Mouse (Mus musculus): ENCODE data around the gene Zfp692. TPM values are rescaled to one million over a fixed set of nuclear protein-coding genes. Genes with fewer than 3 reads are reported as not detected.

Zfp692 gene
- polyA plus RNA-seq, 1 experiment from 2014 or later: 25.0 TPM

- ChIA-PET POLR2A (interaction anchor here (1.1 to 1.9 kb wide), 3 partner anchors 9 to 109 kb away, joined by 3 to 9 read pairs (median 3); no protein-coding TSS in a partner anchor), CTCF (interaction anchor here (1.1 to 1.9 kb wide), 5 partner anchors 9 to 157 kb away, joined by 3 to 6 read pairs (median 5); partner anchors contain the start of genes Sh3bp5l and Zfp672)
- no peak for DNase-seq (ENCODE audit: low read depth, low spot score)
- no peaks in the 10 kb centered on the region for H3K27me3 ChIP-seq
- ATAC-seq: peak; percentile 45
- in situ Hi-C loops (cut with MboI; ENCODE audit: low pct_unique_long_range_greater_than_20kb): no loop called here
- no peak for TF ChIP-seq CTCF (IDR thresholded peaks at IDR 0.05)
Measured at GRCm38 (mm10) chr11:58307411-58308080, 677 bp downstream of the Zfp692 start.

DNA sequence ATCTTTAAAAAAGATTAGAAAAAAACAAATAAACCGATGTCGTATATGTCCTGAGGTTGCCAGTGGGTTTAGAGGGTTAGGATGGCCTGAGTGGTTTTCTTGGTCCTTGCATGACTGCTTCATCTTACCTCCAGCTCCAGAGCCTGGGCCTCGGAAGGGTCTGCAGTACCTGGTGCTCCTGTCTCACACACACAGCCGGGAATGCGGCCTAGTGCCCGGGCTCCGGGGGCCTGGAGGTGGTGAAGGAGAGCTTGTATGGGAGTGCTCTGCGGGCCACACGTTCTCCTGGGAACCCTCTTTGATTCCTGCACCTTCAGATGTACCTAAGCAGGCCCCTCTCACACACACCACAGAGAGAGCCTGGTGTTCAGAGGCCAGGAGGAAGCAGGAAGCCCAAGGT, 1.8 kb downstream of the Zfp692 start:
- no peak for TF ChIP-seq CTCF (IDR thresholded peaks at IDR 0.05)
- POLR2A ChIA-PET: interaction anchor here (1.1 kb wide), 1 partner anchor 10 kb away, joined by 5 read pairs; no protein-coding TSS in a partner anchor
- no peak for ATAC-seq
- no peak for DNase-seq (ENCODE audit: low read depth, low spot score)
- CTCF ChIA-PET: interaction anchor here (1.3 to 1.9 kb wide), 2 partner anchors 8 to 13 kb away, joined by 4 to 5 read pairs; no protein-coding TSS in a partner anchor
- no peaks in the 10 kb centered on the region for H3K27me3 ChIP-seq
- in situ Hi-C loops (cut with MboI; ENCODE audit: low pct_unique_long_range_greater_than_20kb): no loop called here

GRCm38 (mm10) chr11:58314069-58314468, 7.2 kb downstream of the Zfp692 start:
- POLR2A ChIA-PET: no interaction called here
- no peaks in the 10 kb centered on the region for H3K27me3 ChIP-seq
- in situ Hi-C loops (cut with MboI; ENCODE audit: low pct_unique_long_range_greater_than_20kb): no loop called here
- no peak for DNase-seq (ENCODE audit: low read depth, low spot score)
- CTCF ChIA-PET: interaction anchor here (1.3 kb wide), 1 partner anchor 8 kb away, joined by 3 read pairs; no protein-coding TSS in a partner anchor
- no peak for TF ChIP-seq CTCF (IDR thresholded peaks at IDR 0.05)
- no peak for ATAC-seq

DNA sequence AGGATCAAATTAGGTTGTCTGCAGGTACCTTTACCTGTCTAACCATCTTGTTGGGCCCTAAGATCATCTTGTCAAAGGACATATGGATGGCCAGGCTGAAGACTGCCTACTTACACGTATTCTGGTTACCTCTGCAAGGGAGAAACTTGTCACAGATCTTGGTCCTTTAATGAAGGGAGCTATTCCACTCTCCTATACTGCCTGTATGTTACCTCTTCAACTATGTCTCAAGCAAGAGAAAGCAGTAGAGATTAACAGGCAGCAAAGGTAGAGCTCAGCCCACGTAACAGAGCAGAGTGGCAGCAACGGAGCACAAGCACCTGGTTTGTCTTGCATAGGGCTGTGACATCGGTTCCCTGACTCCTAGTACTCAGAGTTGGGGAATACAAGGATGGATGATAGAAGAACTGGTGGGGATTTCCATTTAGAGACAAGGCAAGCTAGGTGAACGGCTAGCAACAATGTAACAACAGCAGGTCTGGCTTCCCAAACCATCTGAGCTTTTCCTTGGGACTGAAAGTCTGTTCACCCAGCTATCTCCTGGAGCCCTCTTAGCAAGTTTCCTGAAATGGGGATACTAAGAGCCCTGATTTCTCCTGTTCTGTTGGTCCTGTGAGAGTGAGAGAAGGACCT, 8.8 kb downstream of the Zfp692 start:
- DNase-seq (ENCODE audit: low read depth, low spot score): no peak
- CTCF ChIA-PET: interaction anchor here (1.2 kb wide), 1 partner anchor 137 kb away, joined by 4 read pairs; no protein-coding TSS in a partner anchor
- no peak for ATAC-seq
- no peak for TF ChIP-seq CTCF (IDR thresholded peaks at IDR 0.05)
- in situ Hi-C loops (cut with MboI; ENCODE audit: low pct_unique_long_range_greater_than_20kb): no loop called here
- no peaks in the 10 kb centered on the region for H3K27me3 ChIP-seq
- POLR2A ChIA-PET: interaction anchor here (1.2 kb wide), 1 partner anchor 8 kb away, joined by 3 read pairs; no protein-coding TSS in a partner anchor

DNA sequence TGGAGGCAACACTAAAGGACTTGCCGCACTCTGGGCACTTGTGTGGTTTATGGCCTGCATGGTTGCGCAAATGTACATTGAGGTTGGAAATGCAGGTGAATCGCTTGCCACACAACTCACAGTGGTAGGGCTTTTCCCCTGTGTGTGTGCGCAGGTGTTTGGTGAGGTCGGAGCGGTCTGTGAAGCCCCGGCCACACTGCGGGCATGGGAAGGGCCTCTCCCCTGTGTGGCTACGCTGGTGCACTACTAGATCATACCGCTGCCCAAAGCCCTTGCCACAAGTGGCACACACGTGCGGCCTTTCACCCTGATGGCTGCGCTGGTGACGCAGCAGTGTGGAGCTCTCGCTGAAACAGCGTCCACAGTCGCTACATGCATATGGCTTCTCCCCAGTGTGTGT, 9.5 kb downstream of the Zfp692 start:
- CTCF ChIA-PET: interaction anchor here (1.2 to 1.5 kb wide), 2 partner anchors 8 to 137 kb away, joined by 4 read pairs; no protein-coding TSS in a partner anchor
- H3K27me3 ChIP-seq: no peaks in the 10 kb centered on the region
- no peak for TF ChIP-seq CTCF (IDR thresholded peaks at IDR 0.05)
- in situ Hi-C loops (cut with MboI; ENCODE audit: low pct_unique_long_range_greater_than_20kb): no loop called here
- POLR2A ChIA-PET: interaction anchor here (1.2 kb wide), 1 partner anchor 9 kb away, joined by 3 read pairs; no protein-coding TSS in a partner anchor
- DNase-seq (ENCODE audit: low read depth, low spot score) (no peak), ATAC-seq (no peak)

DNA sequence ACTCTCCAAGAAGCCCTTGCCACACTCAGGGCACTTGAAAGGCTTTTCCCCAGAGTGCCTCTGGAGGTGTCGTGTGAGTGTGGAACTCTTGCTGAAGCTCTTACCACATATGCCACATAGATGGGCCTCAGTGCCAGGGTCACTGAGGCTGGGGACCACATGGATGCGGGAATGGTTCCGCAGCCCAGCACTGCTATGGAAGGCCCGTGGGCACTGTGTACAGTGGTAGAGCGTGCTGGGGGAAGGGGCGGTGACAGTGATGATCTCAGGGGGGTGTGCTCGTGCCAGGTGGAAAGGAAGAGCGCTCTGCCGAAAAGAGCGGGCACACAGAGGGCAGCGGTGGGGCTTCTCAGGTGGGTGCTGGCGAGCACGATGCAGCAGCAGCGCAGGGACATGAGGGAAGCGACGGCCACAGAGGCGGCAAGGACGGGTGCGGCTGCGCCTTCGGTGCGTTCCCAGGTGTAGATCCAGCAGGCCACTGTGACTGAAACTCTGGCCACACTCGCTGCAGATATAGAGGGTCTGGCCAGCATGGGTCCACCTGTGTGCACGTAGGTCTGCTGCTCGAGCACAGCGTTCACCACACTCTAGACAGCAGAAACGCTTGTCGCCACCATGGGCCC, 10.0 kb downstream of the Zfp692 start:
- no peaks in the 10 kb centered on the region for H3K27me3 ChIP-seq
- CTCF ChIA-PET: interaction anchor here (1.2 to 1.5 kb wide), 3 partner anchors 8 to 138 kb away, joined by 3 to 4 read pairs (median 4); no protein-coding TSS in a partner anchor
- in situ Hi-C loops (cut with MboI; ENCODE audit: low pct_unique_long_range_greater_than_20kb): no loop called here
- DNase-seq (ENCODE audit: low read depth, low spot score) (no peak), ATAC-seq (no peak)
- TF ChIP-seq CTCF (IDR thresholded peaks at IDR 0.05): no peak
- POLR2A ChIA-PET: interaction anchor here (1.2 kb wide), 1 partner anchor 9 kb away, joined by 3 read pairs; no protein-coding TSS in a partner anchor

- H3K27me3 ChIP-seq: no peaks in the 10 kb centered on the region
- no peak for TF ChIP-seq CTCF (IDR thresholded peaks at IDR 0.05)
- DNase-seq (ENCODE audit: low read depth, low spot score): peak; percentile 75
- CTCF ChIA-PET: no interaction called here
- POLR2A ChIA-PET: interaction anchor here (1.7 to 1.8 kb wide), 2 partner anchors 12 to 16 kb away, joined by 5 to 9 read pairs; partner anchors contain the start of gene Zfp692
- ATAC-seq: peak; percentile 90
- in situ Hi-C loops (cut with MboI; ENCODE audit: low pct_unique_long_range_greater_than_20kb): no loop called here
Measured at GRCm38 (mm10) chr11:58322824-58323569, 16.1 kb downstream of the Zfp692 start.

DNA sequence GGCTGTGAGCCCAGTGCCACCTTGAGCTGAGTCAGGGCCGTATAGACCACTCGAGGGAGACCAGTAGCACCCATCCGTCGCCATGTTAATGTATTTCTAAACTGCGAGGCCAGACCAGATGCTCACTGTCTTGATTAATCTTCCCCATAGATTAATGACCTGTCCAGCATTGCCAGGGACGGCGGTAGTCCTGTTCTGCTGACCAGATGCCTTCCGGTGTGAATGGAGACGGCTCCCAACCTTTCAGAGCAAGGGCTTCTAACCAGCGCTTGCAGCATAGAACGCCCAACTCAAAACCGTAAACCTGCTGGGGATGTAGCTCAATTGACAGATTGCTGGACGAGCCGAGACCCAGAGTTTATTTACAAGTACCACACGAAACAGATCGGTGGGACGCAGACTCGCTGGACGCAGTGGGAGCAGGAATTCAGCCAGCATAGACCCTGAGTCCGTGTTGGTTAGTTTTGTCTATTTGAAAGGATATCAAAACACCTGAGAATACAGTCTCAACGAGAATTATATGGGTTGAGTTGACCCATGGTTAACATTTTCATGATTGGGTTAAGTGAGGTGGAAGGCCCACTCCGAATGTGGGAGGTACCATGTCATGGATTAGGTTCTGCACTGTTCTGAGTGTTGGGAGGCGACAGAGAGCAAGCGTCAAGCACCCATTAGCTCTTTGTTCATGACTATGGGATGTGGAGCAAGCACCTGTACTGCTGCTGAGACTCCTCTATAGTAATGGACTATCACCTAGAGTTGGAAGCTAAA, 16.9 kb downstream of the Zfp692 start:
- in situ Hi-C loops (cut with MboI; ENCODE audit: low pct_unique_long_range_greater_than_20kb): no loop called here
- POLR2A ChIA-PET: no interaction called here
- CTCF ChIA-PET: no interaction called here
- DNase-seq (ENCODE audit: low read depth, low spot score): no peak
- H3K27me3 ChIP-seq: no peaks in the 10 kb centered on the region
- TF ChIP-seq CTCF (IDR thresholded peaks at IDR 0.05): no peak
- no peak for ATAC-seq

DNA sequence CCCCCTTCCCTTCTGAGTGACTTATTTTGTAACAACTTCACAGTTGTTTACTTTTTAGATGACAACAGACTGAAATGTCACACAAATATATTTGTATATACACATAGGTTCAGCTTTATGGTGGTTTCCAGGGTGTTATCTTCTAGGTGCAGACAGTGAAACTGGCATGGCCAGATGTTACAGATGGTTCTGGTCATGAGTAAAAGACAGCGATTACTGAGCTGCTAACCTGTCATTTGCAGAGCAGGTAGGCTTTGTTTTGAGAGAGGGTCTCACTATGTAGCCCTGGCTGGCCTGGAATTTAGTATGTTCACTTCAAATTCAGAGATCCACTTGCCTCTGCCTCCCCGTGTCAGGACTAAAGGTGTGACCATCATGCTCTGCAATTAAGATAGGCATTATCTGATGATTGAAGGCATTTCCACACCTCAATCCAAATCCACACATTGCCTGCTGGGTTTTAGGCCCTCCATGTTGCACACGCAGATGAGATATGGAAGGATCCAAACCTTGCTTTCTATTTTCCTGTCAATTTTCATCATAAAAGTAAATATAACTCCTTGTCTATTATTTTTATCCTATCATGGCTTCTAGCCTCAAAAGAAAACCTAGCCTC, 17.9 kb downstream of the Zfp692 start:
- TF ChIP-seq CTCF (IDR thresholded peaks at IDR 0.05): no peak
- in situ Hi-C loops (cut with MboI; ENCODE audit: low pct_unique_long_range_greater_than_20kb): loop anchor here (25.0 kb wide), 1 partner anchor 1363 kb away; no protein-coding TSS in a partner anchor
- ChIA-PET POLR2A (interaction anchor here (0.5 kb wide), 1 partner anchor 155 kb away, joined by 3 read pairs; no protein-coding TSS in a partner anchor), CTCF (no interaction called here)
- DNase-seq (ENCODE audit: low read depth, low spot score) (no peak), ATAC-seq (no peak)
- H3K27me3 ChIP-seq: no peaks in the 10 kb centered on the region
